Mouse (Mus musculus): ENCODE measurements around the gene Csnka2ip.

Gene Csnka2ip

GRCm38 (mm10) chr16:64602308-64602707 lies at the start of gene Csnka2ip:
TSS of gene Csnka2ip (minus strand) at chr16:64602408.
- no peak for DNase-seq (ENCODE audit: extremely low read depth, low read depth)

DNA sequence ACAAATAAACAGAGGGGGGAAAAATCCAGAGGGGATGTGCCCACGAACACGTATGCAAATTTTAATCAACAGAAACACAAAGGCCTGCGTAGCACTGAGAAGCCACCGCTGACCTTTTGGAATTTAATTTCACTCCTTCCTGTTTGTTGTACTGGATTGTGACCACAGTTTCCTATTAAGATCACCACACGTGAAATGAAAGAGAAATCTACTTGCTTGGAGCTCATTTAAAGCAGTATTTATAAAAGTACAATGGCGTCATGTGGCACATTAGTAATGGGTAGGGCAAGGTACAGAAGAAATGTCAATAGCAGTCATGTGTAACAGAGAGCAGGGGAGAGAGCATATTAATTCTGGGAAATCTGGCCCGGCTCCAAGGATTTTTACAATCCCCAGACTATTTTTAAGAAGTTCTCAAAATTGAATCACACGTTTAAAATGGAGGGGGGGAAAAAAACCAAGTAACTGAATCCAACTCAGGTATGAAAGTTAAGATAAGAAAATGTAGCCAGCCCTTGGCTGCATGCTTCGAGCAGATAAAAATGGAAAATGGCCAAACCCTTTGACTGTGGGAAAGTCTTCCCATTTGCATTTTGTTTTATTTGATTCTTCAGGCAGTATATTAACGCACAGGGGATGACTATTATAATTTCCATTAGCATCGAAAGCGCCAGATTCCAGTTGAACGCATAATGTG lies 47.5 kb upstream of the Csnka2ip start:
- no peak for DNase-seq (ENCODE audit: extremely low read depth, low read depth)

DNA sequence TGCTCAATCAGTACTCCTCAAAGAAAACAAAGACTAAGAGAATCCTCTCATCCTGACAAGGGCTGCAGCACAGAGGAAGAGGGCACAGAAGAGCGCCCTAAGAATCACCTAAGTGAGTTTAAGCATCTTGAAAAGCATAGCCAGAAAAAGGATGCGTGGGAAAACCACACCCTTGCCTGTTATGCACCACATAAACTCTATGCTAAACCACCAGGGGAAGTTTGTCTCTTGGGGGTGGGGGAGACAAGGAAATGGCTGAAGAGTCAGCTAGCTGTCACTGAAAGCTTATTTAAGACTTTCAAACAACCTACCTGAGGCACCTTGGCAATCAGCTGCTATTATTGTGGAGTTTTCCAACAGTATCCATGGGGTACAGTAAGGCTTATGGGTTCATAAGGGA lies 45.6 kb upstream of the Csnka2ip start:
- DNase-seq (ENCODE audit: extremely low read depth, low read depth) = no peak

DNA sequence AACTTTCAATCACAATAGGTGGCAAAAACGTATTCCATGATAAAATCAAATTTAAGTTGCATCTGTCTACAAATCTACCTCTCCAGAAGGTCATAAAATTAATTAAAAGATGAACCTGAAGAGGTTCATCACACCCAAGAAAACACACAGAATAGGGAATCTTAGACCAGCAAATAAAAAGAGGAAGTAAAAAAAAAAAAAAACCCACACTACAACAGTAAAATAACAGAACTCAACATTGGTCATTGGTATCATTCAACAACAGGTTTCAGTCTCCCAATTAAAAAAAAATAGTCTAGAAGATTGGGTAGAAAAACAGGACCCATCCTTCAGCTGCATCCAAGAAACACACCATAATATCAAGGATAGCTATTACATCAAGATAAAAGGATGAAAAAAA lies 32.9 kb upstream of the Csnka2ip start:
- DNase-seq (ENCODE audit: extremely low read depth, low read depth) = peak; percentile 2

DNA sequence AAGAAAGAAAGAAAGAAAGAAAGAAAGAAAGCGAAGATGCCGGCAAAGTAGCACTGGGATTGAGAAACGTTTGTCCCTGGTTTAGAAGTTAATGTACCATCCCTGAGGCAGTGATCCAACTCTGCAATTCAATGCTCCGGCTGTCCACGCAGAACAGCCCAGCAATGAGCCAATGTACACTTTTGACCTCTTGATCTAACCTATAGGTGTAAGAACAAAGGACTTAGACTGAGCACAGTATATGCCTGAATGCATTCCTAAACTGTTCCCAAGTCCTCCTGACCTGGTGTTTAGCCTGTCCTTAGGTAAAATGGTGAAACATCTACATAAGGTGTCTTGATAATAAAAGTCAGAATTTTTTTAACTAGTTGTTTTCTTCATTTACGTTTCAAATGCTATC lies 17.9 kb upstream of the Csnka2ip start:
- DNase-seq (ENCODE audit: extremely low read depth, low read depth) = no peak

- no peak for DNase-seq (ENCODE audit: extremely low read depth, low read depth)
Observed at GRCm38 (mm10) chr16:64614648-64615047, 12.4 kb upstream of the Csnka2ip start.

DNA sequence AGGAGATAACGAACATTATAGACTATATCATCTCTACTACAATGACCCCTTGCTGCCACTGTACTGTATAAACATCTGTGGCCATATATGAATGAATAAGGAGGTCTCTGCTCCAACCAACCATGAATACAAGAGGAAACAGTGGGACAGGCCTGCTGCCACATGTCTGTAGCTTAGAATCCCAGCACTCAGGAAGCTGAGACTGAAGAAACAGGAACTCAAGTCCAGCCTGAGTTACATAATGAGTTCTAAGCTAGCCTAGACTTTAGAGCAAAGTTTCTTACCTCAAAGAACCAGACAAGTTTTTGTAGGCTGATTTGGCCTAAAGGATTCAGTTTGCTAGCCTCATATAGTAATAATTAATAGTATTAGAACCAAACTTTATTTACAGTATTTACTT lies 5.6 kb upstream of the Csnka2ip start:
- DNase-seq (ENCODE audit: extremely low read depth, low read depth) = no peak

DNA sequence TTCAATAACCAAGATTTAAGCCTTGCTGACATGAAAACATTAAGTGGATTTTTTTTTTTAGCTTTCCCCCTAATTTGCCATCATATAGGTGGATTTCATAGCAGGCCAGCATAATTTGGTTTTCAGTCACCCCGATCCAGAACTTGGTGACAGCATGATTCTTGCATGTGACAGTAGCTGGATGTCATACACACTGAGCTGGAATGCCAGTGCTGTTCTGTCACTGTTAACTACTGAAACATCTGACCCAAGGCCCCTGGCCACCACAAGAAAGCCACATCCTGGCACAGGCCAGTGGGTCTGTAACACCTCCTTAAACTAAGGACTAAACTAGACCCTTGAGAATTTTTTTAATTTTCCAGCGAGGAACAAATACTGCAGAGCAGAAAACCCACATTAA lies 15.4 kb downstream of the Csnka2ip start:
- no peak for DNase-seq (ENCODE audit: extremely low read depth, low read depth)

DNA sequence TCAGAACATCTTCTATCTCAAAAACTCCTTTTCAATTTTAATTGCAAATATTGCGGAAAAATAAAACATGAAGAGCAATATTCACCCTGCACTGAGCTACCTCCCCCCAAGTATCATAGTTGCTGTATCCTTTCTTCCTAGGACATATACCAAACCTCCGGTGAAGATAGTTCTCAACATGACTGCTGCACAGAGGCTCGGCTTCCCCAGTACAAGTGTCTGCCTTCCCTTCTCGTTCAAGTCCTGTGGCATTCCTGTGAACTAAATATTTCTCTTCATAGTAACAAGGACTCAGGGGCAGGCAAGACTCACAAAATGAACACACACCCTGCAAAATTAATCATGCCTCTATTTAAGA lies 16.0 kb downstream of the Csnka2ip start:
- no peak for DNase-seq (ENCODE audit: extremely low read depth, low read depth)

DNA sequence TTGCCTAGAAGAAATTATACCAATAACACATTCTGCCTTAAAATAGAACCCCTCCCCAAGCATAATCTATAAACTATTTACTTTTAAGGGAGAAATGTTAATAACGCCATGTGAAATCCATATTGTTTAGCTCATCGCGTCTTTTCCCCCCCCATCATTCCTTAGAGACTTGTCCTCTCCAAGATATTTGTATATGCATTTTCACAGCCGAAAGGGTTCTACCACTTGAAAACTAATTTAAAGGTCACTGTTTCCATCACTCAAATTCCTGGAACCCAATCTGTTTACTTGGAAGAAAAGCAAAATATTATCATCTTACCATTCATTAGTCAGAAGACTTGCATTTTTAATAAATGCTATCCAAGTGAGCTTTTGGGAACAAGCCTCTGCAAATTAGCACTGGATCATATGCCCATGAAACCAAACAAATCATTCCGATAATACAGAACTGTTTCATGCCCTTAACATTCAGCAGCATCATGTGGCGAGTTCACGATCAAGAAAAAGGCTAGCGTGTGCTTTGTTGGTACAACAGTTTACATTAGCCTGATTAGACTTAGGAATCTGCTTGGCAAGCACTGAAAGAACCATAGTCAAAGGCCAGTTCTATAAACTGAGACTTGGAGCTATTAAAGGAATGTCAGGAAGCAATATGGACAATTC lies 16.5 kb downstream of the Csnka2ip start:
- DNase-seq (ENCODE audit: extremely low read depth, low read depth) = no peak

DNA sequence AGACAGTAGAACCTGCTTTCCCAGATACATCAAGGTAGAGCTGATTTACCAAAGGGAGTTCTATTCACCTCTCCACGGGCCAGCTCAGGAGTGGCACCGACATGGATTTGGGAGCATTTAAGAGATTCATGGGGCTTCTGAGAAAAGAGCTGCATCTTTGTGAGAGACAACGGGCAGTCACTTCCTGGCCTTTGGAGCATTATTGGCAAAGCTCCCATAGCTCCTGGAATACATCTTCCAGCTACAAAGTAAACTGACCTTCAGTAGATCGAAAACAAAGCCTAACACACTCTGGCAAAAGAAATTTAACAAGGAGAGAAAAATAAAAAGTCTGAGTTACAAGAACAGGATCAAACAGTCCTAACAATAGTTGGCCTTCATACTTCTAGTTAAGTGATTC lies 17.6 kb downstream of the Csnka2ip start:
- DNase-seq (ENCODE audit: extremely low read depth, low read depth) = no peak

DNA sequence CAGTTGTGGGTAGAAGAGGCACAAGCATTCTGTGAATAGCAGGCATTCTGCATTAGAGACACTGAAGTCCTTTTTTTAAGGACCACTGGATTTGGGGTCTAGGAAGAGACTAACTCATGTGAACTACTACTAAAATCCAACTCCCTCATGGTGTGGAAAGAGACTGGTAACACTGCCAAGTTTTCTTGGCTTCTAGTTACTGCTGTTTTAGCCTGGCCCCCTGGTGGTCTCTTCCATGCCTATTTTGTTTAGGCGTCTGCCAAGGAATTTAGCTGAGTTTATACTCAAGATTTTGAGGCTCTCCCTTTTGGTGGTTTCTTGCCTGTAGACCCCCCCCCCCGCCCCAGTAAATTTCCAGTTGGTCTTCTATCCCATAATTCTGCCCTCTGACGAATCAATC lies 18.8 kb downstream of the Csnka2ip start:
- DNase-seq (ENCODE audit: extremely low read depth, low read depth) = no peak

DNA sequence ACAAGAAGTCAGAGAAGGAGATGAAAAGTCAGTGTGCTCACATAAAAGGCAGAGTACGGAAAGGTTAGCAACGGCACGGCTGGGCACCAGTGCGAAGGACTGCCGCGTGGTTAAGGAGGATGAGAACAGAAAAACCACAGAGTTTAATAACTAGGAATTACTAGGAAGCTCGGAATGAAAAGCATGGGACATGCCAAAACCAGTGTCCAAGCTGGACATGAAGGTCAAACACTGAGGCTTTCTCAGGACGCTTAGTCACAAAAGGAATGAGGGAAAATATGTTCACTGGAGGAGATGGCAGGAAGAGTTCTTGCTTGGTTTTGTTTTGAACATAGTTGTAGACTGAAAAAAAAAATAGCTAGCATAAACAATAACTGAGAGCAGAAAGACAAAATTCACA lies 32.7 kb downstream of the Csnka2ip start:
- DNase-seq (ENCODE audit: extremely low read depth, low read depth) = no peak

DNA sequence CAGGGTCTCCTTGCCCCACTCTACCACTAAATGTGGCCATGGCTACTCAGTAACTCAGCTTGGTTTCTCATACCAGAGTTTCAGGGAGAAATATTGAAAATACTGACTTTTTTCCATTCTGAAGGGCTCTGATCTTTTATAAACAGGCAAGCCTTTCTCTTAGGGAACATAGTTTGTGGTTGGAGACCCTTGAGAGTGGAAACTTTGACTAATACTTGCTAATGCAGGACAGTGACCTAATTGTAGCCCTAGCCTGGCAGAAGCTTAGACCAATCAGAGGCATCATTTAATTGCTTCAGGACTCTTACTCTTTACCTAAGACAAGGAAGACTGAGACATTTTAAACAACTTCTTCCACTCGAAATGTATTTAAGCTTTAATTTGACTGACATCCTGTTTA lies 39.1 kb downstream of the Csnka2ip start:
- no peak for DNase-seq (ENCODE audit: extremely low read depth, low read depth)

- DNase-seq (ENCODE audit: extremely low read depth, low read depth) = no peak
Observed at GRCm38 (mm10) chr16:64558518-64558917, 43.7 kb downstream of the Csnka2ip start.

GRCm38 (mm10) chr16:64526883-64527282 lies 75.3 kb downstream of the Csnka2ip start:
- no peak for DNase-seq (ENCODE audit: extremely low read depth, low read depth)

DNA sequence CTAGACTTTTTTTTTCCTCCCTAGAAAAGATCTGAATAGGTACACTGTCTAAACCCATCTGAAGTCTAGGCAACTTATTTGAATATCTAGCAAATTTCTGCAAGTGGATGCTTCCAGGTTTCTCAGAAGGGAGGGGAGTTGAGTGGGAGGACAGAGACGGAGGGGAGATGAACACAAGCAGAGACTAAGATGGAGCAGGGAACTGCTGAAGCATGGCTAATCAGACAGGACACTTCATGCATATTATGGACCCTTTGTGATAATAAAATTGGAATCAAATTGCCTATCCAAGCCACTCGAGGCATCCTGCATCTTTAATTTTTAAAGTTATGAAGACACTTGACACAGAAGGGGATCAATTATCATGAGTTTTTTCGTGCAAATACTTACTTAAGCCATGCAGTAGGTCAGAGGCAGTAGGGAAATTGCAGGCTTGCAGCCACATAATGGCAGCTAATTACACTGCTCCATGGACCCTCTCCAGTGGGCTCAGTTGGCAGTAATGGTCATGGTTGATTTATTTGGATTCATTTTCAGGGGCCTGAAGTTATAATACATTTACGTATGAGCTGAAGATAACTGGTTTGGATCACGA lies 78.1 kb downstream of the Csnka2ip start:
- DNase-seq (ENCODE audit: extremely low read depth, low read depth) = no peak

DNA sequence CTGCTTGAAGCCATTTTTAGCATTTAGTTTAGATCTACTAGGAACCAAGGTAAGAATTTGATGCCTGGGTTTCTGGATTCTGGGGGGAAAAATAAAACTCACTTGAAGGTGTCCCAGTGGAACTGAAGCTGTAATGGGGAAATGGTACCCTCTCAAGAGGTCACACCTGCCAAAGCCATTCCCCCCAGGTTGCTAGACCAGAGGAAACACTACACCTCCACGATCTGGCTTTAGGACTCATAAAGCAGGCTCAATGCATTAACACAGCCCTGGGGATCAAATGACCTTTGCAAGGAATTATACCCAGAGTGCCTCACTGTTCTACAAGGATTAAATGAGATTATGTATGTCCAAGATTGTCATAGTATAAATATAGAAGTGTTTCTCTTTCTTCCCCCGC lies 88.8 kb downstream of the Csnka2ip start:
- DNase-seq (ENCODE audit: extremely low read depth, low read depth) = no peak

All from MEL-GATA-1-ER (cell line).